Mouse (Mus musculus): ENCODE measurements around the gene Ccdc167.

Ccdc167 gene

GRCm38 (mm10) chr17:29684275-29684674 lies 32.6 kb downstream of the Ccdc167 start:
- DNase-seq (ENCODE audit: low spot score) = no peak

- no peak for DNase-seq (ENCODE audit: low spot score)
These were observed 33.7 kb downstream of the Ccdc167 start for GRCm38 (mm10) chr17:29683127-29683526.

DNA sequence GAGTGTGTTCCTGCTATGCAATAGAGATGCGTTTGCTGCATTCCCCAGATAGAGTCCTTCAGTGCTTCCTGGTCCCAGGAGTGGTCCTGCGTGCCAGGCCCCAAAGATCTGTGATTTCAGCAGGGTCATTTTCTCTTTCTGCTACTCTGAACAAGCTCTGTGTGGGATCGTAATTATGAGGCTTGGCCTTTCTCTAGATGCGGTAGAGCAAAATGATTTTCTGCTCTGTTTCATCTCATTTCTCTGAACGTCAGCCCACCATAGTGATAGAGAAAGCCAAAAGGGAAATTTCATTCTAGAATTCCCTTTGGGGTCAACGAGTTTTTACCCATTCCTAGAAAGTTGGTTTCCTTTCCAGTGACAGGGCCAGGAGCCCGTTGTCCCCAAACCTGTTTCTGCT lies 34.6 kb downstream of the Ccdc167 start:
- DNase-seq (ENCODE audit: low spot score) = peak; percentile 55

DNA sequence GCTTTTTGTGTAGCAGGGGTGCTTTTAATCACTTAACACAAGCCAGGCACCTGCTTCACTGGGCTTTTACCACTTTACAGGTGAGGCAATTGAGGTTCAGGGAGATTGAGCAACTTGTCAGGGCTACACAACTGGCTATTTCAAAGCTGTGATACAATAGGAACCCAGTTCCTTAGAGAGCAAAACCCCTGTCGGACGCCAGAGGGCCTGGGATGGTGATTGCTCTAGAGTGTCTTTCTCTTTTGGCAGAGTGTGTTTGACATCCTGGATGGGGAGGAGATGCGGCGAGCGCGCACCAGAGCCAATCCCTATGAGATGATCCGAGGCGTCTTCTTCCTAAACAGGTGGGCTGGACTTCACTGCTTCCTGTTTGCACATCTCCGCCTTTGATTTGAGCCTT lies 35.2 kb downstream of the Ccdc167 start:
- DNase-seq (ENCODE audit: low spot score) = no peak

DNA sequence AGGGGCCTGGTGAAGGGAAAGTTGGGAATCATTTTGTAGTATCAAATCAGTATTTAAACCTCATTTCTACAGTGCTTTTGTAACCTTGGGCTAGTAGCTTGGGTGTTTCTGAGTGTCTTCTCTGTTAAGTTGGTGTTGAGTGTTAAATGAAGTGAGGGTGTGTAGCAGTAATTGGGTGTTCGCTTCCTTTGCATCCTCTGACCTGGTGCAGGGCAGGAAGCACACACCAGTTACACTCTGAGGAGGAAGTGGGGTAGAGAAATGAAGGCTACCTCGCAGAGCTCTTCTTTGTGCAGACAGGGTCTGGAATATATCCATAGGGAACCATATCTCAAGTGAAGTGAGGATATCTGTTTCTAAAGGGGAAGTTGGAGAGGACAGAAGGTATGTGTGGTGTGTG lies 35.9 kb downstream of the Ccdc167 start:
- no peak for DNase-seq (ENCODE audit: low spot score)

GRCm38 (mm10) chr17:29680174-29680573 lies 36.7 kb downstream of the Ccdc167 start:
- peak; percentile 51 for DNase-seq (ENCODE audit: low spot score)

GRCm38 (mm10) chr17:29679038-29679767 lies 37.6 kb downstream of the Ccdc167 start:
- DNase-seq (ENCODE audit: low spot score) = no peak

DNA sequence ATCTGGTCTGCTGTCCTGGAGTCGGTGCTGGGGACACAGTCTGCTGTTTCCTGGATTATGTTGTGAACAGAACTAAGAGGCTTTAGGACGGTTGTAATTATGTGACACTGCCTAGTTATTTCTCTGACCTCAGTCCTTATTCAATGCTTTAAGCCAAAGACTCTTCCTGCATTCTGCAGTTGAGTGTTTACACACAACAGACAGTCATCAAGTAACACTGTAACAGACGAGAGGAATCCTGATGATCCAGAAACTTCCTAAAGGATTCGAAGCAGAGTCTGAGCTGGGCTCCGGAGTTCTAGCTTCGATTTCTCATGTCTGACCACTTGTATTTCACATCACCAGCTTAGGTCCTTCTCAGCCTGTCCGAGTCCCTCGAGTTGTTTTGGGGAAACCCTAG lies 38.3 kb downstream of the Ccdc167 start:
- DNase-seq (ENCODE audit: low spot score) = no peak

DNA sequence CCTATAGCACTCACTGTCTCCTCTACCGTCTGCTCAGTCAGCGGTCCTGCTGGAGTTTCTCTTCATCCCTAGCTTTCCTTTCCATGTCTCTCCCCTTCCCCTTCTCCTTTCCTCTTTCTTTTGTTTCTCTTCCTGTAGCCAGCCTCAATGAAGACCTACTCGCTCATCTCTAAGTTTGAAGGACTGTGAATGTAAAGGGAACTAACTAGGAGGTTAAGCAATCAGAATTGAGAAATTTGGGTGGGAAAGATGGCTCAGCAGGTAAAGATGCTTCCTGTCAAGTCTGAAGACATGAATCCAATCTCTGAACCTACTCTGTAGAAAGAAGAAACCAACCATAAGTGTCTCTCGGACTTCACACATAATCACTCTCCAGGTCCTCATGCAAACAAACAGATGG lies 43.5 kb downstream of the Ccdc167 start:
- no peak for DNase-seq (ENCODE audit: low spot score)

- no peak for DNase-seq (ENCODE audit: low spot score)
These were observed 45.8 kb downstream of the Ccdc167 start for GRCm38 (mm10) chr17:29671021-29671420.

GRCm38 (mm10) chr17:29669936-29670335 lies 46.9 kb downstream of the Ccdc167 start:
- DNase-seq (ENCODE audit: low spot score) = no peak

- DNase-seq (ENCODE audit: low spot score) = no peak
These were observed 47.8 kb downstream of the Ccdc167 start for GRCm38 (mm10) chr17:29669030-29669429.

- no peak for DNase-seq (ENCODE audit: low spot score)
These were observed 48.5 kb downstream of the Ccdc167 start for GRCm38 (mm10) chr17:29668051-29668986.

- DNase-seq (ENCODE audit: low spot score) = no peak
These were observed 54.7 kb downstream of the Ccdc167 start for GRCm38 (mm10) chr17:29662145-29662544.

DNA sequence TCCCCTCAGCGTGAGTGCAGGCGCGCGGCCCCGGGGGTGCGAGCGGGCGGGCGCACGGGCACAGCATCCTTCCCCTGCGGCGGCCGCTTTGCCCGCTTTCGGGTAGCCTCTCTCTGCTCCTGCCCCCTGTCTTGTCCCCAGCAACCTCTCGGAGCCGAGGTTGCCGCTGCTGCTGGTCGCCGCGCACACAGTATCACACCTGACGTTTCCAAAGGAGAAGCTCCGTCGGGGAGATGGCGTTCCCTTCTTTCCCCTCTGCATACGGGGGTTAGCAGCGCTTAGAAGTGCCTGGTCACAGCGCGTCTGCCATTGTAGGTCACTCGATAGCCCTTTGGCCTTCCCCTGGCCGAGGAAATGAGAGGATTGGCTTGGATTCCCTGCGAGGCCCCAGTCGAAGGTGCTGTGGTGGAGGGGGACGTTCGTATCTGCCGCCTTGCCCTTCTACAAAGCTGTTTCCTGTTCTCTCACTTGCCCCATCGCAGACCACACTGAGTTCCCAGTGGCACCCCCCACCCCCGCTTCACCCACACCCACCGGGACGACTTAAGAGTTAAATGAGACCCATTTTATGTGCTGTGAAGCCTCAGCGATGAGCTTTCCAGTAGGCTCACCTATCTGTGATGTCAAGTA lies 56.0 kb downstream of the Ccdc167 start:
- peak; percentile 40 for DNase-seq (ENCODE audit: low spot score)

DNA sequence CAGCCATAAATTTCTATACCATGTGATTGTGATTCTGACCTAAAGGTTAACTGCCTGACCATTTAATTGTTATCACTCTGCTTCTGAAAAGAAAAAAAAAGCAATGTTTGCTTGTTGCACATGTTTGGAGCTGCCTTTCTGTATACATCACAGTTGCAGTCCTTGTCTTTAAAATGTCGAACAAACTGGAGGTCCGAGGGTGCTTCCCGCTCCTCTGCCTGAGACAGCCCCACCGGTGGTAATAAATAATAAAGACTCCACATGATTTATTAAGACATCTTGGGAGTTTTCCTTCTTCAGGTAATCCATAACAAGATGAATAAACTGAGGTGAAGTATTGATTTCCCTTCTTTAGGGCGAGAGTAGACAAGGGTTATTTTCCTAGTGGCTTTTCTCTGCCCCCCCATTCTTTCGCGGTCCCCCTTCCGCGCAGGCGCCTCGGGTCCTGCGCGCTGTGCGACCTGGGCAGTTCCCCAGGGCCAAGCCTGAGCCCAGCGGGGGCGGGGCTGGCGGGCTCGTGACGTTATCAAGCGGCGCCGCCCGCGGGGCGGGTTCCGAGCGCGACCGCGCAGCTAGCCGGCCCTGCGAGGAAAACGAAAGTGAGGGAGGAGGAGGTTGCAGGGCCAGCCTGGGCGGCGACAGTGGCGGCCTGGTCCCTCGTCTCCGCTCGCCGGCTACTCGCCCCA lies 56.6 kb downstream of the Ccdc167 start, which contains the start of gene Cmtr1:
Gene Cmtr1, plus strand, starts transcription at position 520 of the 686 bp plus-strand sequence.
- peak; percentile 97 for DNase-seq (ENCODE audit: low spot score)

DNA sequence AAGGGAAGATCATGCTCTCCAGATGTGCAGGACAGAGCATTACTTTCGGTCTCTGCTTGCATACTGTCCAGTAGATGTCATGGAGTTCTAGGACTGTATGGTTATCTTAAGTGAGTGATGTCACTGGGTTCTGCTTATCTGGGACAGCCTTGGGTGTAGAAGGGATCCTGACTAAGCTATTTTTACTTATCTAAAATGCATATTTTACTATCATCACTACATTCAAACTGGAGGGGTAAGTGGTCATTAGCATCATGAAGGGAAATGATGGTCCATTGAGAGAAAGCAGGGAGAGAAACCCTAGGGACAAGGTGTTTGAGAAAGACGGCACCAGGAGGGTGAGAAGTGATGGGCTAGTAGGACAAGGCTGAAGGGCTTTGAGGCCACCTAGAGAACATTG lies 58.6 kb downstream of the Ccdc167 start:
- no peak for DNase-seq (ENCODE audit: low spot score)

- no peak for DNase-seq (ENCODE audit: low spot score)
These were observed 74.6 kb downstream of the Ccdc167 start for GRCm38 (mm10) chr17:29642219-29642618.

GRCm38 (mm10) chr17:29640971-29641370 lies 75.9 kb downstream of the Ccdc167 start:
- DNase-seq (ENCODE audit: low spot score) = no peak

DNA sequence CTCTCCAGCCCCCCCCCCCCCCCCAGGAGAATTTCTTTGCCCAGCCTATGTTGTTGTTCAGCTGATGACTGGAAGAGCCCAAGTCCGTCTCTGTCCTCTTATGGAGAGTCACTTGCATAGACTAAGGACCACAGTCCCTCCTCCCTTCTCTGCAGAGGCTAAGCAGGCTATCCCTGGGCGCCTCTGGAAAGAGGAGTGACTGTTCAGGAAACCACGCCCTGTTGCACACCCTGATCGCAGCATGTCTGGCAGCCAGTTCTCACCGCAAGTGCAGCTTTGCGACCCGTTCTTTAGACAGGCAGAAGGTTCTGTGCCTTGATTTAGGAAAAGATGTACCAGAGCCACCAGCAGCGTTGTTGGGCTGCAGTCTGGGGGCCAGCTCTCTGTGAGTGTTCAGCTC lies 78.9 kb downstream of the Ccdc167 start:
- DNase-seq (ENCODE audit: low spot score) = no peak

GRCm38 (mm10) chr17:29637377-29637776 lies 79.5 kb downstream of the Ccdc167 start:
- DNase-seq (ENCODE audit: low spot score) = no peak
